Mouse (Mus musculus) limb, embryonic 13.5 days (tissue): ENCODE measurements at regions not wholly inside any gene's neighbourhood (a gene's known extent, or its start where the extent isn't known, plus 50 kb on each side); places are given as distances from the start of the nearest gene placed in this dataset.

Source experiments
- ATAC-seq: fragments of 200-750 bp; cut with Nextera tagmentation; 2 replicates; pipeline ENCODE4 v1.8.0; 2017; ENCODE audit warnings: low read depth, moderate number of reproducible peaks, moderate TSS enrichment; ENCODE audit not compliant: low FRiP score
- H3K27ac ChIP-seq: fragments of 300-500 bp; sonication (generic); 2 replicates; pipeline ENCODE4 v1.5.1; 2015; ENCODE audit warnings: inconsistent platforms, mild to moderate bottlenecking, moderate library complexity
- H3K27me3 ChIP-seq: fragments of 300-500 bp; sonication (generic); 2 replicates; pipeline ENCODE4 v1.6.1; 2015; ENCODE audit warnings: mild to moderate bottlenecking, inconsistent platforms
- H3K36me3 ChIP-seq: fragments of 300-500 bp; sonication (generic); 2 replicates; pipeline ENCODE4 v1.6.1; 2015; ENCODE audit warnings: inconsistent platforms, mild to moderate bottlenecking, moderate library complexity
- H3K4me1 ChIP-seq: fragments of 300-500 bp; sonication (generic); 2 replicates; pipeline ENCODE4 v1.6.1; 2015; ENCODE audit warnings: inconsistent platforms
- H3K4me2 ChIP-seq: fragments of 300-500 bp; sonication (generic); replicated peaks from 2 replicates; pipeline ENCODE4 v1.6.1; 2015; ENCODE audit warnings: inconsistent platforms, mild to moderate bottlenecking, moderate library complexity
- H3K4me3 ChIP-seq: fragments of 300-500 bp; sonication (generic); 2 replicates; pipeline ENCODE4 v1.5.1; 2015; ENCODE audit warnings: moderate library complexity, mild to moderate bottlenecking, inconsistent platforms
- H3K9ac ChIP-seq: fragments of 300-500 bp; sonication (generic); 2 replicates; pipeline ENCODE4 v1.6.1; 2015; ENCODE audit warnings: mild to moderate bottlenecking, inconsistent platforms
- H3K9me3 ChIP-seq: fragments of 300-500 bp; sonication (generic); 2 replicates; pipeline ENCODE4 v1.6.1; 2016; ENCODE audit warnings: inconsistent platforms
- WGBS: fragments of 180-500 bp; shearing (Covaris S2); methylation state at CpG from one replicate; pipeline ENCODE4 v1.1.7; 2015; 5-methylcytosine and 5-hydroxymethylcytosine counted together

DNA sequence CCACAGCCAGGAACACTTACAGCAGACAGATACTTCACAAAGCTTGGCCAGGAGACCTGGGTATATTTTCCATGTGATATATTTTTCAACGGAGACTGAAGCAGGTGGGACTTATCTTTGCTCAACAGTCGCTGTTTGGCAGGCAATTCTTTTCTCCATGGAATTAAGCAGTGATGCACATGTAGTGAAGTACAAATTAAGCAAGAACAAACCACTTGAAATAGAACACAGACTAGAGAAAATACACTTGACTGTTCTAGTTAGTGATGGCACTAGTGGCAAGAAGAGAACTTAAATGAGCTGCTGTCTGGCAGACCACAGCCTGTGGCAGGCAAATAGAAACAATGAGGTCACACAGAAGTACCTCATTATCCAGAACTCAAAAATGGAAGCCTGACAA, 57.8 kb upstream of the P3h2 start:
- H3K36me3 ChIP-seq = no peaks in the 10 kb centered on the region
- no peak overlapping the region for H3K4me3 ChIP-seq
- no peak overlapping the region for H3K4me2 ChIP-seq
- 78% methylated on average over 2 of the region's 2 CpGs for WGBS
- no peak overlapping the region for H3K9ac ChIP-seq
- H3K4me1 ChIP-seq = no peaks in the 10 kb centered on the region
- no peaks in the 10 kb centered on the region for H3K27me3 ChIP-seq
- no peak overlapping the region for H3K27ac ChIP-seq
- no peaks in the 10 kb centered on the region for H3K9me3 ChIP-seq
- ATAC-seq = no peak

DNA sequence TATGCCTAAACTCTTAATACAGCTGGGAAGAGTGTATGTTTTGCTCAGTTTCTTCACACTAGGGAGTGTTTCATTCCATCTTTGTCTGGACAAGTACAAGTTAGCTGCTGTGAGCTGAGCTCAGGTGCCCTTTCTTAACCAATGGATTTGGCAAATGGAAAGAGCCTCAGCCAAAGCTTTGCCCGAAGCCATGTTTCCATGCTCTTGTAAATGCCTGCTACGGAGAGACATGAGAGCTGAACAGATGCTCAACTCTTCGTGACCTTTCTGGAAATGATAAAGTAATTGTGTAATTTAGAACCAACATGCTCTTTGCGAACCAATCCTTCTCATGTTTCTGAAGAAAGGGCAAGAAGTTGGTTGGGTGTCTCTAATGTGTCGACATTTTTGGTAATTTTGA, 52.0 kb upstream of the P3h2 start:
- Histone ChIP-seq H3K4me3 (no peak overlapping the region), H3K4me1 (no peaks in the 10 kb centered on the region), H3K9me3 (no peaks in the 10 kb centered on the region), H3K4me2 (no peak overlapping the region), H3K9ac (no peak overlapping the region), H3K36me3 (no peaks in the 10 kb centered on the region), H3K27me3 (no peaks in the 10 kb centered on the region), H3K27ac (no peak overlapping the region)
- 0 out of 2 replicates have a peak, but pooled peaks have one; percentile 11 for ATAC-seq
- WGBS = 56% methylated on average over 5 of the region's 5 CpGs
